Mouse (Mus musculus) C2C12 (cell line): ENCODE measurements at regions not wholly inside any gene's neighbourhood (a gene's known extent, or its start where the extent isn't known, plus 50 kb on each side); places are given as distances from the start of the nearest gene placed in this dataset.

Experiments
- H3K27me3 ChIP-seq: one replicate; pipeline ENCODE4 v1.6.1; 2011; ENCODE audit not compliant: control insufficient read depth, insufficient read depth, insufficient read length
- H3K36me3 ChIP-seq: one replicate; pipeline ENCODE4 v1.6.1; 2011; ENCODE audit not compliant: control insufficient read depth, insufficient read depth
- H3K4me3 ChIP-seq: one replicate; pipeline ENCODE4 v1.5.1; 2011; ENCODE audit warnings: mild to moderate bottlenecking, control low read depth; ENCODE audit not compliant: poor library complexity, insufficient read depth, severe bottlenecking
- H3K79me2 ChIP-seq: one replicate; pipeline ENCODE4 v1.6.1; 2011; ENCODE audit not compliant: control insufficient read depth, insufficient read depth
- H3K79me3 ChIP-seq: one replicate; pipeline ENCODE4 v1.6.1; 2011; ENCODE audit warnings: low read depth, control low read depth
- H3ac ChIP-seq: one replicate; pipeline ENCODE3; 2011; ENCODE audit warnings: low read depth; ENCODE audit not compliant: control insufficient read depth, insufficient read length
- CEBPB ChIP-seq: IDR thresholded peaks from one replicate; pipeline ENCODE4 v1.6.1; 2011; ENCODE audit warnings: low read depth, mild to moderate bottlenecking, control low read depth, moderate library complexity
- CTCF ChIP-seq: IDR thresholded peaks from one replicate; pipeline ENCODE4 v1.5.1; 2011; ENCODE audit not compliant: control insufficient read depth, insufficient read depth, insufficient read length
- FOSL1 ChIP-seq: IDR thresholded peaks from one replicate; pipeline ENCODE4 v1.8.0; 2011; ENCODE audit warnings: mild to moderate bottlenecking, low read length; ENCODE audit not compliant: poor library complexity, insufficient read depth, severe bottlenecking
- MAX ChIP-seq: IDR thresholded peaks from one replicate; pipeline ENCODE4 v1.6.1; 2011; ENCODE audit warnings: mild to moderate bottlenecking, control low read depth
- MYOD1 ChIP-seq: IDR thresholded peaks from one replicate; pipeline ENCODE4 v1.6.1; 2011; ENCODE audit warnings: low read depth; ENCODE audit not compliant: control insufficient read depth, insufficient read length
- MYOG ChIP-seq: IDR thresholded peaks from one replicate; pipeline ENCODE4 v1.6.1; 2011; ENCODE audit not compliant: control insufficient read depth, insufficient read length; ENCODE audit errors: extremely low read depth
- USF1 ChIP-seq: IDR thresholded peaks from one replicate; pipeline ENCODE4 v1.6.1; 2011; ENCODE audit warnings: low read depth, mild to moderate bottlenecking, control low read depth, moderate library complexity

DNA sequence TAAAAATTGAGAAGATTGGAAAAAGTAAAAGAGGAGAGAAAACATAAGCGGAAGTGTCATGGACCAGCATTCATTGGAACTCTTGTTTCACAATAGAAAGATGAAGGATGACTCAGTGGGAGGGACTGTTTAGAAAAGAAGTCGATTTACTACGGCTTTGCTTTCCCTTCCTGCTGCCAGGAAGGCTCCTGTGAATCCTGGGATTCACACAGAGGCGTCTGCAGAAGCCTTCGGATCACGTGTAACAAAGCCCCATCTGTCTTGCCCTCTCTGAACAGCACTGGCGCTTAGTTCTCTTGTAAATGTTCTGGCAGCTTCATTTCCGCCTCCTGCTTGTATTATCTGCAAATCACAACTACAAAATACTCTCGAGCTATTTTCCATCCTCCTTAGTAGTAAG is 94.0 kb downstream of the Cct8l1 start:
- Histone ChIP-seq H3K79me3 (no peaks in the 10 kb centered on the region), H3K79me2 (no peaks in the 10 kb centered on the region), H3ac (no peak overlapping the region), H3K27me3 (no peaks in the 10 kb centered on the region), H3K4me3 (no peak overlapping the region), H3K36me3 (no peaks in the 10 kb centered on the region)
- peak; percentile 33 for TF ChIP-seq CEBPB
- TF ChIP-seq USF1, result no peak

DNA sequence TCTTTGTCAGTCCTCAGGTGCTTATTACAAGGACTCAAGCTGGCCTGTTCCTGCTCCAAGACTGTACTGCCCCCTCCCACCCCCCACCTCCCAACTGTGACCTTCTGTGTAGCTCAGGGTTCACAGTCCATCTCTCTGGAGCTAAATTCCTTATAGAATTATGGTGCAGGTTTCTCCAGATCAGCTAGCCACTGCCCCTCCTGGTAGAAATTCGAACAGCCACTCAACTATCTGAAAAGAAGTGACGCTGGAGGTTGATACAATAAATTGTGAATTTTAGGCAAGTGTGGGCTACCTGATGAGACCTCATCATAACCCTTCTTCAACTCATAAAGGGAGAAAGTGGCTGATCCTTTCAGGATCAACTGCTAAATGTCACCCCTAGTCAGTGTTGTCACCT is 86.3 kb downstream of the Cct8l1 start:
- no peak for TF ChIP-seq MYOD1
- Histone ChIP-seq H3K27me3 (no peaks in the 10 kb centered on the region), H3K79me3 (no peaks in the 10 kb centered on the region), H3ac (no peak overlapping the region), H3K36me3 (no peaks in the 10 kb centered on the region), H3K4me3 (no peak overlapping the region), H3K79me2 (no peaks in the 10 kb centered on the region)

- no peaks in the 10 kb centered on the region for H3K79me2 ChIP-seq
- no peak for TF ChIP-seq MYOD1
- TF ChIP-seq FOSL1, result no peak
- TF ChIP-seq CEBPB, result no peak
- no peak for TF ChIP-seq USF1
- no peak for TF ChIP-seq CTCF
- no peak for TF ChIP-seq MAX
- no peak for TF ChIP-seq MYOG
- no peak overlapping the region for H3K4me3 ChIP-seq
Observed at GRCm38 (mm10) chr5:25599363-25599762, 83.5 kb downstream of the Cct8l1 start.

DNA sequence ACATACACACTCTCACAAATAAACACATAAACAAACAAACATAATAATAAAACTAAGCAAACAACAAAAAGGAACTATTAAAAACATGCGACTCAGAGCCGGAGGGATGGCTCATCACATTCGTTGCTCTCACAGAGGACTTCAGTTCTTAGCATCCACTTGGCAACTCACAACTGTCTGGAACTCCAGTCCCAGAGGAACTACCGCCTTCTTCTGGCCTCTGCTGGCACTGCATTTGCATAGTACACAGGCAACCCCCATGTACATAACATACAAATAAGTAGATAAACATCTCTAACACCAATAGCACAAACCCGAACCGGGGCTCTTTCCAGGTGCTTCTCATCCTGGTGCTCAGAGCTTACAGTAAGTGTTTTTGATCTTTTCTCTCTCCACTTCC is 81.9 kb downstream of the Cct8l1 start:
- H3K79me3 ChIP-seq, result no peaks in the 10 kb centered on the region
- no peaks in the 10 kb centered on the region for H3K36me3 ChIP-seq
- H3K27me3 ChIP-seq, result no peaks in the 10 kb centered on the region
- no peaks in the 10 kb centered on the region for H3K79me2 ChIP-seq
- no peak for TF ChIP-seq FOSL1
- TF ChIP-seq MAX, result no peak
- TF ChIP-seq MYOG, result no peak
- no peak for TF ChIP-seq CEBPB
- no peak for TF ChIP-seq MYOD1
- no peak for TF ChIP-seq USF1
- no peak for TF ChIP-seq CTCF
- H3ac ChIP-seq, result no peak overlapping the region
- H3K4me3 ChIP-seq, result no peak overlapping the region

More at GRCm38 (mm10) chr5:25599363-25599762, 83.5 kb downstream of the Cct8l1 start:
- H3K79me3 ChIP-seq, result no peaks in the 10 kb centered on the region
- H3ac ChIP-seq, result no peak overlapping the region
- H3K27me3 ChIP-seq, result no peaks in the 10 kb centered on the region
- H3K36me3 ChIP-seq, result no peaks in the 10 kb centered on the region

GRCm38 (mm10) chr5:25591709-25592108 is 75.8 kb downstream of the Cct8l1 start:
- H3K36me3 ChIP-seq, result no peaks in the 10 kb centered on the region
- H3K27me3 ChIP-seq, result no peaks in the 10 kb centered on the region
- H3K79me3 ChIP-seq, result no peaks in the 10 kb centered on the region
- no peaks in the 10 kb centered on the region for H3K79me2 ChIP-seq
- no peak overlapping the region for H3ac ChIP-seq
- no peak overlapping the region for H3K4me3 ChIP-seq
- TF ChIP-seq MYOD1 (no peak), MYOG (no peak), USF1 (no peak), CEBPB (no peak), MAX (no peak), FOSL1 (no peak), CTCF (no peak)
